Mouse (Mus musculus) megakaryocyte, adult 5-6 weeks (primary cell): Measurements from ENCODE around the gene Tbx20. TPM values are rescaled to one million over a fixed set of nuclear protein-coding genes. Genes with fewer than 3 reads are reported as not detected.
A peak's percentile ranks its signal among the peaks of the same experiment; 100 is the strongest.

Experiments used
- ATAC-seq: 2 replicates; pipeline ENCODE4 v1.8.0; 2016; ENCODE audit warnings: mild to moderate bottlenecking, inconsistent platforms; ENCODE audit not compliant: poor library complexity, severe bottlenecking
- total RNA-seq, 2 experiments: library from RNA; stranded (forward) in 1 of 2; stranded (reverse) in 1 of 2; fragments of 153-499, 151-499 nt in 1 of 2; fragments of 221-1000, 200-1000 nt in 1 of 2; gene quantifications; 2 replicates each; pipeline versions ENCODE4 v1.2.3 to v1.2.4; 2015 to 2017

The Tbx20 gene
- total RNA-seq, 2 experiments from 2014 or later: not detected

DNA sequence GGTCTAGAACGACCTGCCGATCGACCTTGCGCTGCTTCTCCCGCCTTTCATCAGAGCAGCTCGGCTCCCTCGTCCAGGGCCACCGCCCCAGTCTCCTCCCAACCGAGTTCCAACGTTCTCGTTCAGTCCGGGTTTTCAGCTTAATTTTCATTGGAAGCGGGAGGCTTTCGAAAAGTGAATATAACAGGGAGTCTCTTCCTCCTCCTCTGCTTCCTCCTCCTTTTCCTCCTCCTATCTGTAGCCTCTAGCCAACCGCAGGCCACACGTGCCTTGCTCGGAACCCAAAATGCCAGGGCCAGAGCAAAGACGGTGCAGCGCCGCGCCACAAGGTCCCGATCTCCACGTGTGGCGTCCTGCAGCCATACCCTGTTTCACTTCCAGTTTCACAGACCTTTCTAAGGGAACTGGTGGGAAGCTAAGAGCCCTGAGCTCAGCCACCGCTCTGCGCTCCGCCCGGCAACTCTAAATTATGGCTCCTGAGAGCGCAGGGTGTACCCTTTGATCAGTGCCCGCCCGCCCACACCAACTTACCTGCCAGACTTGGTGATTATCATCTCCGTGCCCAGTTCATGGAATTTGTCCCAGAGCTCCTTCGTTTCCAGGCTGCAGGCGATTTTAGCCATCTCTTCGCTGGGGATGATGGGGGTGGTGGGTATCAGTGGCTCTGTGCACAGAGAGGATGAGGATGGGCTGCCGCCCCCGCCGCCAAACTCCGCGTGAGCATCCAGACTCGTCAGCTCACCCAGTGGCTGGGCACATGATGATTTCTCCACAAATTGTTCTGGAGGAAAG lies 3.8 kb downstream of the Tbx20 start:
- 0 out of 2 replicates have a peak, but pooled peaks have one; percentile 43 for ATAC-seq

DNA sequence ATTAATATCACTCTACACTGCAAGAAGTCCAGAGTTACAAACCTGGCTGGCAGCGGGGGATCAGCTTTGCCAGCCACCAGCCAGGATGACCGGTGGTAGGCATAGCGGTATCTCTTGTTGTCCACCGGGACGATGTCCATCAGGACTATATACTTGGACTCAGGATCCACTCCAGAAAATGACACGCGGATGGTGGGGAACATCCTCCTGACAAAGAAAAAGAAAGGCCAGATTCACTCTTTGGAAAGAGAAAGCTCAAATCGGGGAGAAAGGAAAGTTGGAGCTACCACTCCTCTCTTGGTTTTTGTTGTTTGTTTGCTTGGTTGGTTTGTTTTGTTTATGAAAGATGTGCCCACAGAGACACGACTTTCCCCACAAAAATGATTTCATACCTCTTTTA lies 4.5 kb downstream of the Tbx20 start:
- ATAC-seq: no peak

DNA sequence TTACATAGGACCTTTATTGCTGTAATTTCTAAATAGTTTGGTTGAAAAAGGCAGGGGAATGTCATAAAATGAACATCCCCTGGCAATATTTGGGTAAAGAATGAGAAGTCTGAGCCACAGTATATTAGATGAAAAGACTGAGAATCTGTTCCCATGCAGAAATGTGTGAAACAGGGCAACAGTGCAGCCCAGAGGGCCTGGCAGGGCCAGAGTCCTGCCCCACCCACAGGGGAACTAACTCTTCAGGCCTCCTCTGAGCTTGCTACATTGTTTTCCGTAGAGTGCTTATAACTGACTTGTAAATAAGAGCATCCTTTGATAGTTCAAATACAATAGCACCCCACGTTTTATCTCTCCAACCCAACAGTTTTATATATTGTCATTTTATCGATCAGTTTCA lies 7.0 kb downstream of the Tbx20 start:
- ATAC-seq: no peak

DNA sequence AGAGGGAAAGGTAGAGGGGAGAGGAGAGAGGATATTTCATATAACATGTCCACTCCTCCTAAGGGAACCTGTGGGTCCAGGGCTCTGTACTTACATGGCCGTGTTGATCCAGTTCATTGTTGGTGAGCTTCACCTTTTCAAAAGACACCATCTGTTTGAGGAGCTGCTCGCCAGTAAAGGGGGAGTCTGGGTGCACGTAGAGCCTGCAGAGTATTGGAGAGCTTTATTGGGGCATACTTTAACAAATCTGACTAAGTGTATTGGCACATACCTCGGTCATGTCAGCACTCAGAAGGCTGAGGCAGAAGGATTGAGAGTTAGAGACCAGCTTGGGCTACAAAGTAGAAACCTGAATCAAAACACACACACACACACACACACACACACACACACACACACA lies 8.5 kb downstream of the Tbx20 start:
- ATAC-seq: no peak

DNA sequence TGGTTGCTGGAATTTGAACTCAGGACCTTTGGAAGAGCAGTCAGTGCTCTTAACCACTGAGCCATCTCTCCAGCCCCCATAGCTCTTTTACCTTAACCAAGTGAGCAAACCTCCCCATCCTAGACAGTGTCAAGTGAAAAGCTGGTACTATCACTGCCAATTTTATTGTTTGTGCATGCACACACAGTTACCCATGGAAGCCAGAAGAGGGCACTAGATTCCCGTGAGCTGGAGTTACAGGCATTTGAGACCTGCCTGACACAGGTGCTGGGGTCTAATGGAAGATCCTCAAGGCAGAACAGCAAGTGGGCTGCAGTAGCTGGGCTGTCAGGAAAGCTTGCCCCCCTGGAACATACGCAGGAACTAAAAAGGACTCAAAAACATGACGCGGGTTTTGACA lies 13.6 kb downstream of the Tbx20 start:
- no peak for ATAC-seq

DNA sequence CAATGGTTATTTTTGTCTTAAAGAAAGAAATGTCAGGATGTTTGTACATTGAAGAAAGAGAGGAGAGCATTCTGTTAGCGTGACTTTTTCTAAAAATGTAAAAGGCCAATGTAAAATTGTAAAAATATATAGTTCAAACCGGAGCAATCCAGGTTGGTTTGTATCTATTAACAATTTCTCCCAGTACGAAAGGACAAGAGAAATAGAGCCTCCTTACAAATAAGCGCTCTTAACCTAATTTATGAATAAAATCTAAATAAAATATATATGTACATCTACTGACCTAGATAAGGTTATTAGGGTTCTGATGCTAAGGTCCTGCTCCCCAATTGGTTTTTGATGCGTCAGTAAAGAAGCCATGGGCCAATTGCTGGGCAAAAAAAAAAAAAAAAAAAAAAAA lies 29.1 kb downstream of the Tbx20 start:
- ATAC-seq: peak; percentile 68

DNA sequence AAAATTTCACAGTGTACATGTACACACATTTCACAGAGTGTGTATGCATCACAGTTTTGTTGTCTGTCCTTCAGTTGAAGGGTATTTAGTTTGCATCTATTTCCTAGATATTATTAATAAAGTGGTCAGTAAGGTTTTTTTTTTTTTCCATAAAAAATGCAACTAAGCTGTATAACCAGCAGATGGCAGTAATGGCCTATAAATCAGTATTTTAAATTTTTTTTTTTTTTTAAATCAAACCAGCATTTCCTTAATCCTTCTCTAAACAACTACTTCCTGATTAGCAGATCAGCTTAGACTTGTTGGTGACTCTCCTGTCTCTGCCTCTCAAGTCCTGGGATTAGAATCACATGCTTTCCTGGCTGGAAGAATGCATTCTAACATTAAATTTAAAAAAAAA lies 72.9 kb downstream of the Tbx20 start:
- ATAC-seq: no peak

DNA sequence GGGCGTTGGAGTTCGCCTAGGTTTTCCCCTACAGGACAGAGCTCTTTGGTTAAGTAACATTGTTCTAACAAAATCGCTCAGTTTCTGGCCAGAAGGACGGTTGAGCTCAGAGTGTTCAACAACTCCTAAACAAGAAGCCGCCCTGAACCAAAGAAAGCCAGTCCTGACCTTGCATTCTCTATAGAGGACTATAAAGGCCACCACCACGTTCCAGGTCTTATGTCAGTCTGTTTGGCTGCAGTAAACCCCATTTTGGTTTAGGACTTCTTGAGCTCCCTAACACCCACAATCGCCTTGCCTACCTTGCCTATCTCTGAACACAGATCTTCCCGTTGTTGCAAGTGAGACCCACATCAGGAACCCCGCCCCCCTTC lies 77.7 kb downstream of the Tbx20 start:
- no peak for ATAC-seq

DNA sequence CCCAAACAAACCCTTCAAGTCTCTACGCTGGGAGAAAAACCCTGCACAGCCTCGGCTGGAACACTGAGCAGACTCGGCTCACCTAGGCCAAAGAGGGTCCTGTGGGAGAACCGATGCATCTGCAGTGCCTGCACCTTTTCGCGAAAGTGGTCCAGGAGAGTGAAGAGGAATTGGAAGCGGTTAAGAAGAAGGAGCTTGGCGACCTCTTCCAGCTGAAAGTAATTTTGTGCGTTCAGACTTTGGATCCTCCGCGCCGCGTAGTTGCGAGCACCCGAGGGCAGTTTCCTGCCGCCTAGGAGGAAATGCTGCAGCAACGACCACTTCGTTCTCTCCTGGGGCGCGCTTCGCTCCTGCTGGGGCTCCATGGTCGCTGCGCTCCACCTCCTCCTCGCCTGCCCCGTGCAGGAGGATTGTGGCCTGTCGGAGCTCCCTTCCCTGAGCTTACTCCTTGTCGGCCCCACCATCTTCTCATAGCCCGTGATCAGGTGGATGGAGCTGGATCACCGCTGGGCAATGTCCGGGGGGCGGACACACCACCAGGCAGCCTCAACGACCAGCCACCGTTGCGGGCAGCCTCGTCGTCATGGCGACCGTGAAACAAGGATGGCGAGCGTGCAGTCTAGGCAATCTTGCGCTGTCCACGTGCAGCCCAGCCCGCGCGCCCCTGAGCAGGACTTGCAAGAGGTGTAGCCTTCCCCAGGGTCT lies 78.3 kb downstream of the Tbx20 start, which contains the start of gene Dpy19l2:
TSS of gene Dpy19l2 (minus strand) at position 594 of the 705 bp plus-strand sequence.
- no peak for ATAC-seq

Other genes with a start within 250 kb of the Tbx20 start
- gene Cypt4, start 149.1 kb downstream of the Tbx20 start, total RNA-seq (2015): not detected in 2 replicates
- not detected in 2 replicates for gene Cypt4, start 149.1 kb downstream of the Tbx20 start, total RNA-seq (2017)
- gene Dpy19l2, start 78.0 kb downstream of the Tbx20 start, total RNA-seq (2015): not detected in 2 replicates
- gene Dpy19l2, start 78.0 kb downstream of the Tbx20 start, total RNA-seq (2017): not detected in 2 replicates